Mouse (Mus musculus) sigmoid colon, adult 10 weeks (tissue): ENCODE results near the gene Snf8. TPM values are rescaled to one million over a fixed set of nuclear protein-coding genes. Genes with fewer than 3 reads are reported as not detected.

Experiments
- polyA plus RNA-seq: library from polyadenylated mRNA; stranded (reverse); fragments of 350-450 nt; fragmentation: Illumina TruSeq; extraction: RNeasy Lipid Tissue Mini Kit (QIAGEN cat#74804); gene quantifications from one replicate; pipeline ENCODE4 v1.2.3, GENCODE M21; 2014; ENCODE audit warnings: low read depth, low replicate concordance

Snf8 gene
- 24.5 TPM for polyA plus RNA-seq

GRCm38 (mm10) chr11:96034596-96035052 is at the start of gene Snf8:
Gene Snf8 (plus strand): TSS chr11:96034885.

DNA sequence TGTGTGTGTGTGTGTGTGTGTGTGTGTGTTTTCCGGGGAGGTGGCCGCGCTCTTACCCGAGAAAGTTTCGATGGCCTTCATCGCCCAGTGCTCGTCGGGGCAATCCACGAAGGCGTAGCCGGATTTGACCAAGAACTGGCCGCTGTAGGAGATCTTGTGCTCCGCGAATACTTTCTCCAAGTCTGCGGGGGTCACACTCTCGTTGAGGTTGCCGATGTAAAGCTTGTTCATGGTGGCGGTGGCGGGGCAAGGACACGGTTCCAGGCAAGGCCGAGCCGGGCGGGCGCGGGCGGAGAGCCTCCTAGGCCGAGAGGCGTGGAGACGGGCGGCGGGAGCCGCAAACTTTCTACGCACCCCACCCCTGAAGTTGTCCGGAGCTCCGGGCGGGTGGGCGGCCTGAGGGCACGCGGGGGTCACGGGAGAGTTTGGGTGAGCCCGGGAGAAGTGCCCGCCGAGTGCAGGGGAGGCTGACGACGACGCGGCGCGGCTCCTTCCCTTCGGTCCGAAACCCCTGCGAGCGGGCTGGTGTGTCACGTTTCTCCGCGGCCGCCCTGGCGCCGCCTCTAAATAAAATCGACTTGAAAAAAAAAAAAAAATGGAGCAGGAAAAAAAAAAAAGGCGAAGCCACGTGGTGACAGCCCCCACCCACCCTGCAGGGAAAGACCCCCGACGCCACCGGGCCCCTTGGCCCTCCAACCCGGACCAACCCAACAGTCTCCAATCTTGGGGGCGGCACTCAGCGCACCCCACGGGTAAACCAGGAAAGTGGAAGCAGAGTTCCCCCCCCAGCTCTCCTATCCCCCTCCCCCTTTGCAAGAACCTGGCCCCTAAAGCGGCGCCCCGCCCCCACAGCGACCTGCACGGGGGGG is 29.0 kb upstream of the Snf8 start, which contains the start of gene Igf2bp1:
Gene Igf2bp1, minus strand, starts transcription at position 538 of the 869 bp plus-strand sequence.

GRCm38 (mm10) chr11:96065215-96065911 is 30.7 kb downstream of the Snf8 start, which contains the start of gene Ube2z:
Gene Ube2z (minus strand): TSS chr11:96065388.

GRCm38 (mm10) chr11:96075509-96076220 is 41.0 kb downstream of the Snf8 start, which contains the start of gene Atp5g1:
Gene Atp5g1 (minus strand): TSS chr11:96075670.

Other genes with a start within 250 kb of the Snf8 start
- 0.28 TPM for gene Phospho1, start 210.4 kb upstream of the Snf8 start, polyA plus RNA-seq
- gene Gngt2, start 197.7 kb upstream of the Snf8 start, polyA plus RNA-seq: 3.2 TPM
- gene Abi3, start 192.4 kb upstream of the Snf8 start, polyA plus RNA-seq: 0.47 TPM
- 194 TPM for gene B4galnt2, start 120.0 kb upstream of the Snf8 start, polyA plus RNA-seq
- 0.16 TPM for gene Igf2bp1, start 28.9 kb upstream of the Snf8 start, polyA plus RNA-seq
- gene Gip, start 10.3 kb upstream of the Snf8 start, polyA plus RNA-seq: not detected
- gene Ube2z, start 30.5 kb downstream of the Snf8 start, polyA plus RNA-seq: 26.5 TPM
- 4.0 TPM for gene Atp5g1, start 40.8 kb downstream of the Snf8 start, polyA plus RNA-seq
- gene Calcoco2, start 77.1 kb downstream of the Snf8 start, polyA plus RNA-seq: not detected
- gene Ttll6, start 98.9 kb downstream of the Snf8 start, polyA plus RNA-seq: 24.0 TPM
- 39.6 TPM for gene Hoxb13, start 159.4 kb downstream of the Snf8 start, polyA plus RNA-seq
- 92.7 TPM for gene Hoxb9, start 236.6 kb downstream of the Snf8 start, polyA plus RNA-seq
- 0.25 TPM for gene Hoxb8, start 247.0 kb downstream of the Snf8 start, polyA plus RNA-seq